In genomic region chr4:59859693-59860425, GRCm38 (mm10) we compare ENCODE assay signal across 10 mouse cellular contexts. TPM values are rescaled to one million over a fixed set of nuclear protein-coding genes. Genes with fewer than 3 reads are reported as not detected.
DNase-seq lines count a peak whose midpoint lies in the region; ATAC-seq and TF ChIP-seq lines count a peak whose summit lies in the region.
"Had no signal": no experiment of that assay in that cellular context is flagged by ENCODE, and none has a peak within 500 bp of the region (broad histone marks: within the 10 kb centered on the region; RNA-seq: fewer than 3 reads in every experiment).

No protein-coding gene starts in this region.

- TF ChIP-seq CTCF in midbrain, postnatal 0 days (IDR thresholded peaks at IDR 0.05) = no peak

- H3K4me1 ChIP-seq in midbrain, postnatal 0 days (ENCODE audit: insufficient read depth, low read length) = no peaks in the 10 kb centered on the region

- WGBS in midbrain, postnatal 0 days = 67% methylated on average over 16 of the region's 16 CpGs

- H3K27me3 ChIP-seq in midbrain, postnatal 0 days (ENCODE audit: insufficient read depth, low read length) = no peaks in the 10 kb centered on the region
- H3K27me3 ChIP-seq: heart, embryonic 12.5 days had no signal

- H3K4me3 ChIP-seq in midbrain, postnatal 0 days (ENCODE audit: low read depth, low read length) = no peak overlapping the region
- H3K4me3 ChIP-seq: heart, embryonic 12.5 days had no signal

- 0 out of 2 replicates have a peak, but pooled peaks cover 3% of the 10 kb centered on the region for H3K36me3 ChIP-seq in midbrain, postnatal 0 days (ENCODE audit: insufficient read depth, low read length)

- no peak overlapping the region for H3K9ac ChIP-seq in midbrain, postnatal 0 days (replicated peaks; ENCODE audit: low read length, poor library complexity, severe bottlenecking)
- H3K9ac ChIP-seq: heart, embryonic 12.5 days had no signal

- DNase-seq in lung, adult 18-20 months = peak; percentile 20 to 43
- no peak for DNase-seq in lung, postnatal 14 days
- peak; percentile 70 for DNase-seq in cerebellum, adult 8-10 months
- DNase-seq in kidney, adult 18-20 months = peak; percentile 67
- no peak for DNase-seq in midbrain, postnatal 0 days (ENCODE audit: low spot score)
- no peak for DNase-seq in adrenal gland, postnatal 25 days
- DNase-seq in frontal cortex, postnatal 10 days (ENCODE audit: low spot score in 2 of 2) = no peak

- no peak overlapping the region for H3K4me2 ChIP-seq in midbrain, postnatal 0 days (ENCODE audit: low read depth, low read length, poor library complexity, severe bottlenecking)
- H3K4me2 ChIP-seq: heart, embryonic 12.5 days had no signal

- H3K9me3 ChIP-seq in midbrain, postnatal 0 days (ENCODE audit: low read length) = no peaks in the 10 kb centered on the region
- H3K9me3 ChIP-seq: heart, embryonic 12.5 days had no signal

- peak; percentile 64 for ATAC-seq in midbrain, postnatal 0 days (ENCODE audit: low FRiP score)
- ATAC-seq in megakaryocyte progenitor cell, adult 5-6 weeks (replicated peaks; ENCODE audit: poor library complexity) = no peak
- ATAC-seq: activated CD4-positive, CD25-positive, alpha-beta regulatory T cell, adult 4 months had no signal

- H3K27ac ChIP-seq in midbrain, postnatal 0 days (ENCODE audit: low read depth, low read length) = no peak overlapping the region

RNA-seq across cellular contexts. Expression of gene Snx30, which starts 54.2 kb away (rescaled TPM):
- total RNA-seq in midbrain, postnatal 0 days (2014; rRNA removed) = 37.8 and 39.6 TPM in 2 replicates
- polyA plus RNA-seq in midbrain, postnatal 0 days (2015; fragmentation: Nextera tagmentation; extraction: Ambion mirVana) = 18.1 and 21.7 TPM in 2 replicates
- total RNA-seq in megakaryocyte progenitor cell, adult 5-6 weeks (2015) = 13.0 and 16.1 TPM in 2 replicates
- 17.9 and 23.8 TPM in 2 replicates for total RNA-seq in megakaryocyte progenitor cell, adult 5-6 weeks (2017)
- 4.2 and 6.7 TPM in 2 replicates for total RNA-seq in adrenal gland, postnatal 25 days (2021)

RNA-seq across cellular contexts. Expression of gene Slc46a2, which starts 55.0 kb away (rescaled TPM):
- total RNA-seq in midbrain, postnatal 0 days (2014; rRNA removed) = 0.16 TPM in 1 of 2 replicates, not detected in the other
- polyA plus RNA-seq in midbrain, postnatal 0 days (2015; fragmentation: Nextera tagmentation; extraction: Ambion mirVana) = 0.05 and 0.11 TPM in 2 replicates
- not detected in 2 replicates for total RNA-seq in megakaryocyte progenitor cell, adult 5-6 weeks (2015)
- total RNA-seq in megakaryocyte progenitor cell, adult 5-6 weeks (2017) = not detected in 2 replicates
- not detected in 2 replicates for total RNA-seq in adrenal gland, postnatal 25 days (2021)
- polyA plus RNA-seq: heart, embryonic 12.5 days had no signal

RNA-seq across cellular contexts. Expression of gene Inip, which starts 58.5 kb away (rescaled TPM):
- 20.8 and 26.8 TPM in 2 replicates for total RNA-seq in midbrain, postnatal 0 days (2014; rRNA removed)
- polyA plus RNA-seq in midbrain, postnatal 0 days (2015; fragmentation: Nextera tagmentation; extraction: Ambion mirVana) = 33.0 and 35.8 TPM in 2 replicates
- total RNA-seq in megakaryocyte progenitor cell, adult 5-6 weeks (2015) = 54.2 and 65.5 TPM in 2 replicates
- 70.2 and 70.8 TPM in 2 replicates for total RNA-seq in megakaryocyte progenitor cell, adult 5-6 weeks (2017)
- 19.0 and 19.9 TPM in 2 replicates for total RNA-seq in adrenal gland, postnatal 25 days (2021)

Comparison
In these comparisons a context has a peak if more than half of its experiments do, and no peak if none do; other contexts are left out.
1. DNase-seq: peak in lung, adult 18-20 months (2 of 2), cerebellum, adult 8-10 months (single experiment) and kidney, adult 18-20 months (single experiment); none in lung, postnatal 14 days (single experiment), midbrain, postnatal 0 days (single experiment), adrenal gland, postnatal 25 days (single experiment) and frontal cortex, postnatal 10 days (0 of 2).